In genomic region chr13:21402848-21403247, GRCm38 (mm10) we compare ENCODE assay signal across 9 mouse cellular contexts. TPM values are rescaled to one million over a fixed set of nuclear protein-coding genes. Genes with fewer than 3 reads are reported as not detected.
A peak's percentile ranks its signal among the peaks of the same experiment; 100 is the strongest.
DNase-seq lines count a peak whose midpoint lies in the region; ATAC-seq and TF ChIP-seq lines count a peak whose summit lies in the region.
"Had no signal": no experiment of that assay in that cellular context is flagged by ENCODE, and none has a peak within 500 bp of the region (broad histone marks: within the 10 kb centered on the region; RNA-seq: fewer than 3 reads in every experiment).

No protein-coding gene starts in this region.

- H3K27me3 ChIP-seq in lung, embryonic 16.5 days (ENCODE audit: control insufficient read depth, insufficient read depth, low read depth, low read length), result no peaks in the 10 kb centered on the region
- no peaks in the 10 kb centered on the region for H3K27me3 ChIP-seq in forebrain, embryonic 11.5 days (ENCODE audit: control insufficient read depth, insufficient read depth, low read length)
- H3K27me3 ChIP-seq in limb, embryonic 14.5 days (ENCODE audit: control insufficient read depth, insufficient read depth, low read length), result no peaks in the 10 kb centered on the region
- H3K27me3 ChIP-seq in small intestine, adult 2 months (ENCODE audit: control insufficient read depth, insufficient read depth, low read length), result no peaks in the 10 kb centered on the region

- H3K27ac ChIP-seq in lung, embryonic 16.5 days (ENCODE audit: low read length), result no peak overlapping the region
- no peak overlapping the region for H3K27ac ChIP-seq in forebrain, embryonic 11.5 days (ENCODE audit: low read depth, low read length)
- H3K27ac ChIP-seq in limb, embryonic 14.5 days (replicated peaks; ENCODE audit: low read depth, low read length), result peak overlapping the region; percentile 43; the same call in 1 of the 2 replicates
- no peak overlapping the region for H3K27ac ChIP-seq in small intestine, adult 2 months (ENCODE audit: insufficient read depth, low read depth, low read length)

- 0% methylated on average over 2 of the region's 2 CpGs for WGBS in lung, embryonic 16.5 days
- 0% methylated on average over 2 of the region's 2 CpGs for WGBS in forebrain, embryonic 11.5 days
- WGBS in limb, embryonic 14.5 days, result 0% methylated on average over 2 of the region's 2 CpGs
- 0% methylated on average over 2 of the region's 2 CpGs for WGBS in small intestine, adult 2 months

- H3K4me2 ChIP-seq in lung, embryonic 16.5 days (ENCODE audit: low read depth, low read length), result peak overlapping the region; percentile 76
- H3K4me2 ChIP-seq in forebrain, embryonic 11.5 days (ENCODE audit: low read depth, low read length, severe bottlenecking), result peak overlapping the region; percentile 48; the same call in 1 of the 2 replicates
- peak overlapping the region; percentile 69; the same call in 1 of the 2 replicates for H3K4me2 ChIP-seq in limb, embryonic 14.5 days (replicated peaks; ENCODE audit: low read depth, low read length, severe bottlenecking)

- ATAC-seq in lung, embryonic 16.5 days (ENCODE audit: low read depth), result peak; percentile 16
- ATAC-seq in forebrain, embryonic 11.5 days (replicated peaks; ENCODE audit: low FRiP score), result peak; percentile 57; the same call in 1 of the 2 replicates
- ATAC-seq in limb, embryonic 14.5 days (ENCODE audit: low FRiP score, low read depth), result peak; percentile 39; the same call in 1 of the 2 replicates

- H3K9ac ChIP-seq in lung, embryonic 16.5 days (ENCODE audit: low read length), result peak overlapping the region; percentile 79
- H3K9ac ChIP-seq in forebrain, embryonic 11.5 days (ENCODE audit: low read length), result peak overlapping the region; percentile 87
- peak overlapping the region; percentile 87 for H3K9ac ChIP-seq in limb, embryonic 14.5 days (ENCODE audit: low read depth, low read length, severe bottlenecking)

- TF ChIP-seq CTCF in small intestine, adult 2 months (IDR thresholded peaks at IDR 0.05; ENCODE audit: extremely low read depth, insufficient read length, insufficient replicate concordance, low read depth, low read length), result no peak

- H3K36me3 ChIP-seq in lung, embryonic 16.5 days (ENCODE audit: control insufficient read depth, insufficient read depth, low read length), result peaks cover 7% of the 10 kb centered on the region
- H3K36me3 ChIP-seq in forebrain, embryonic 11.5 days (ENCODE audit: control insufficient read depth, insufficient read depth, low read length), result no peaks in the 10 kb centered on the region
- H3K36me3 ChIP-seq in limb, embryonic 14.5 days (ENCODE audit: control insufficient read depth, insufficient read depth, low read length), result peaks cover 17% of the 10 kb centered on the region
- peaks cover 8% of the 10 kb centered on the region for H3K36me3 ChIP-seq in small intestine, adult 2 months (ENCODE audit: control insufficient read depth, insufficient read depth, low read length)

- H3K4me1 ChIP-seq in lung, embryonic 16.5 days (replicated peaks; ENCODE audit: control insufficient read depth, insufficient read depth, low read length), result peaks cover 10% of the 10 kb centered on the region
- no peaks in the 10 kb centered on the region; the same call in 1 of the 2 replicates for H3K4me1 ChIP-seq in forebrain, embryonic 11.5 days (replicated peaks; ENCODE audit: control insufficient read depth, insufficient read depth, low read length)
- peaks cover 10% of the 10 kb centered on the region; the same call in 1 of the 2 replicates for H3K4me1 ChIP-seq in limb, embryonic 14.5 days (ENCODE audit: control insufficient read depth, insufficient read depth, low read length)
- peaks cover 5% of the 10 kb centered on the region for H3K4me1 ChIP-seq in small intestine, adult 2 months (ENCODE audit: control insufficient read depth, insufficient read depth, insufficient read length, low read length)

- no peak for DNase-seq in lung, postnatal 10 days
- DNase-seq in forebrain, embryonic 11.5 days (ENCODE audit: low spot score), result no peak
- no peak for DNase-seq in limb, embryonic 14.5 days (ENCODE audit: low spot score)
- no peak for DNase-seq in adrenal gland, postnatal 4 days (ENCODE audit: low spot score in 2 of 2)
- DNase-seq in right cerebral cortex, postnatal 4 days, result no peak
- DNase-seq in gastrocnemius, adult 18-20 months (ENCODE audit: low spot score), result no peak

- no peak for TF ChIP-seq POLR2A in limb, embryonic 14.5 days (IDR thresholded peaks at IDR 0.05; ENCODE audit: borderline replicate concordance, extremely low read depth, insufficient read depth, insufficient read length)
- TF ChIP-seq POLR2A in small intestine, adult 2 months (IDR thresholded peaks at IDR 0.05; ENCODE audit: low read depth, low read length), result no peak

- H3K9me3 ChIP-seq in lung, embryonic 16.5 days (ENCODE audit: control insufficient read depth, low read length), result no peaks in the 10 kb centered on the region
- no peaks in the 10 kb centered on the region for H3K9me3 ChIP-seq in forebrain, embryonic 11.5 days (ENCODE audit: control insufficient read depth, low read length)
- no peaks in the 10 kb centered on the region for H3K9me3 ChIP-seq in limb, embryonic 14.5 days (ENCODE audit: control insufficient read depth, low read length)

- H3K4me3 ChIP-seq in lung, embryonic 16.5 days (ENCODE audit: low read length), result peak overlapping the region; percentile 68
- peak overlapping the region; percentile 84 for H3K4me3 ChIP-seq in forebrain, embryonic 11.5 days (ENCODE audit: low read depth, low read length)
- peak overlapping the region; percentile 83 for H3K4me3 ChIP-seq in limb, embryonic 14.5 days (replicated peaks; ENCODE audit: low read length)
- peak overlapping the region; percentile 97 for H3K4me3 ChIP-seq in small intestine, adult 2 months (ENCODE audit: low read depth, low read length)

RNA-seq across cellular contexts. Expression of gene Zkscan3, which starts 0.3 kb away (rescaled TPM):
- polyA plus RNA-seq in lung, embryonic 16.5 days (2015; fragmentation: Nextera tagmentation; extraction: Ambion mirVana), result 84.4 and 85.3 TPM in 2 replicates
- polyA plus RNA-seq in forebrain, embryonic 11.5 days (2014; fragmentation: Nextera tagmentation; extraction: Ambion mirVana), result 89.7 and 91.3 TPM in 2 replicates
- polyA plus RNA-seq in limb, embryonic 14.5 days (2012; rRNA removed), result 71.0 and 81.2 TPM in 2 replicates
- polyA plus RNA-seq in limb, embryonic 14.5 days (2014; fragmentation: Nextera tagmentation; extraction: Ambion mirVana), result 74.6 and 82.0 TPM in 2 replicates
- polyA plus RNA-seq in small intestine, adult 2 months (2012; rRNA removed), result 7.6 and 11.7 TPM in 2 replicates
- 10 to 100 TPM; 67.9 to 68.8 TPM for total RNA-seq in adrenal gland, postnatal 4 days (2021)
- 10 to 100 TPM; 13.0 to 17.0 TPM for total RNA-seq in gastrocnemius, adult 18-20 months (2021)

RNA-seq across cellular contexts. Expression of gene Pgbd1, which starts 38.0 kb away (rescaled TPM):
- polyA plus RNA-seq in lung, embryonic 16.5 days (2015; fragmentation: Nextera tagmentation; extraction: Ambion mirVana), result 3.3 and 3.7 TPM in 2 replicates
- polyA plus RNA-seq in forebrain, embryonic 11.5 days (2014; fragmentation: Nextera tagmentation; extraction: Ambion mirVana), result 6.9 and 8.3 TPM in 2 replicates
- 2.1 and 3.1 TPM in 2 replicates for polyA plus RNA-seq in limb, embryonic 14.5 days (2012; rRNA removed)
- 2.4 and 3.1 TPM in 2 replicates for polyA plus RNA-seq in limb, embryonic 14.5 days (2014; fragmentation: Nextera tagmentation; extraction: Ambion mirVana)
- 0.30 TPM in 1 of 2 replicates, not detected in the other for polyA plus RNA-seq in small intestine, adult 2 months (2012; rRNA removed)
- total RNA-seq in adrenal gland, postnatal 4 days (2021), result under 1 TPM; 0.90 to 0.95 TPM
- under 1 TPM; 0.31 to 0.39 TPM for total RNA-seq in gastrocnemius, adult 18-20 months (2021)

RNA-seq across cellular contexts. Expression of gene Zscan12, which starts 40.2 kb away (rescaled TPM):
- polyA plus RNA-seq in lung, embryonic 16.5 days (2015; fragmentation: Nextera tagmentation; extraction: Ambion mirVana), result 11.5 and 11.7 TPM in 2 replicates
- 20.5 and 22.4 TPM in 2 replicates for polyA plus RNA-seq in forebrain, embryonic 11.5 days (2014; fragmentation: Nextera tagmentation; extraction: Ambion mirVana)
- 7.0 and 9.7 TPM in 2 replicates for polyA plus RNA-seq in limb, embryonic 14.5 days (2012; rRNA removed)
- 11.2 and 11.4 TPM in 2 replicates for polyA plus RNA-seq in limb, embryonic 14.5 days (2014; fragmentation: Nextera tagmentation; extraction: Ambion mirVana)
- polyA plus RNA-seq in small intestine, adult 2 months (2012; rRNA removed), result 0.13 and 0.38 TPM in 2 replicates
- total RNA-seq in adrenal gland, postnatal 4 days (2021), result 10 to 100 TPM; 12.0 to 13.0 TPM
- 1 to 10 TPM; 6.8 to 7.6 TPM for total RNA-seq in gastrocnemius, adult 18-20 months (2021)

RNA-seq across cellular contexts. Expression of gene Zscan26, which starts 50.7 kb away (rescaled TPM):
- 35.1 and 39.0 TPM in 2 replicates for polyA plus RNA-seq in lung, embryonic 16.5 days (2015; fragmentation: Nextera tagmentation; extraction: Ambion mirVana)
- 19.5 and 22.2 TPM in 2 replicates for polyA plus RNA-seq in forebrain, embryonic 11.5 days (2014; fragmentation: Nextera tagmentation; extraction: Ambion mirVana)
- polyA plus RNA-seq in limb, embryonic 14.5 days (2012; rRNA removed), result 44.6 and 52.4 TPM in 2 replicates
- 17.7 and 20.5 TPM in 2 replicates for polyA plus RNA-seq in limb, embryonic 14.5 days (2014; fragmentation: Nextera tagmentation; extraction: Ambion mirVana)
- polyA plus RNA-seq in small intestine, adult 2 months (2012; rRNA removed), result 1.9 and 3.1 TPM in 2 replicates
- total RNA-seq in adrenal gland, postnatal 4 days (2021), result 10 to 100 TPM; 38.2 to 41.0 TPM
- total RNA-seq in gastrocnemius, adult 18-20 months (2021), result 10 to 100 TPM; 13.1 to 14.1 TPM

RNA-seq across cellular contexts. Expression of gene Olfr1367, which starts 56.1 kb away (rescaled TPM):
- not detected in 2 replicates for polyA plus RNA-seq in lung, embryonic 16.5 days (2015; fragmentation: Nextera tagmentation; extraction: Ambion mirVana)
- polyA plus RNA-seq in forebrain, embryonic 11.5 days (2014; fragmentation: Nextera tagmentation; extraction: Ambion mirVana), result not detected in 2 replicates
- polyA plus RNA-seq in limb, embryonic 14.5 days (2012; rRNA removed), result not detected in 2 replicates
- polyA plus RNA-seq in limb, embryonic 14.5 days (2014; fragmentation: Nextera tagmentation; extraction: Ambion mirVana), result not detected in 2 replicates
- not detected in 2 replicates for polyA plus RNA-seq in small intestine, adult 2 months (2012; rRNA removed)
- total RNA-seq in adrenal gland, postnatal 4 days (2021), result not detected
- total RNA-seq in gastrocnemius, adult 18-20 months (2021), result not detected
- total RNA-seq: left cerebral cortex, postnatal 14 days had no signal
